Comparison of ENCODE assay signal across 25 mouse cellular contexts in the genomic region with DNA sequence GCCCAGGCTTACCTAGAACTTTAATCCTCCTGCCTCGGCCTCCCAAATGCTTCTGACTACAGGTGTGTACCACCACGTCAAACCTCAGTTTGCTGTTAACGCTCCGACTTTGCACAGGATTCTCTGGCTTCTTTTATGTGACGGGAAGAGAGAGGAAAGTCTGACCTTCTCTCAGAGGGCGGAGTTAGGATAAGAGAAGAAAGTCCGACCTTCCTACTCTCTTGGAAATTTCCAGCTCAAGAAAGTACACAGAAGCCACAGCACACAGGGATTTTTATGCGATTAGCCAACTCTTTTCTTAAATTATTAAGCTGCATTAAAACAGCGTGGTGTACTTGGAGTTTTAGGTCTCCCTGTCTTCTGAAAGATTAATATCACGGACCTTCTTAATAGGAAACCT. TPM values are rescaled to one million over a fixed set of nuclear protein-coding genes. Genes with fewer than 3 reads are reported as not detected.
"Had no signal": no experiment of that assay in that cellular context is flagged by ENCODE, and none has a peak within 500 bp of the region (broad histone marks: within the 10 kb centered on the region; RNA-seq: fewer than 3 reads in every experiment).

No protein-coding gene starts in this region.

- H3K9ac ChIP-seq: limb, embryonic 15.5 days; liver, embryonic 12.5 days; lung, embryonic 14.5 days; neural tube, embryonic 15.5 days had no signal

- H3K4me1 ChIP-seq: liver, embryonic 12.5 days had no signal

- DNase-seq: left cerebral cortex, postnatal 4 days; lung, embryonic 14.5 days; lung, postnatal 10 days; lung, postnatal 4 days; midbrain, embryonic 14.5 days; right cerebral cortex, adult 18-20 months; right cerebral cortex, postnatal 25 days; thymus, adult 18-20 months; thymus, postnatal 14 days had no signal

- H3K36me3 ChIP-seq: limb, embryonic 15.5 days; neural tube, embryonic 15.5 days had no signal

- H3K27me3 ChIP-seq: limb, embryonic 15.5 days; liver, embryonic 12.5 days; neural tube, embryonic 15.5 days had no signal

- ATAC-seq: liver, embryonic 12.5 days had no signal

- H3K4me3 ChIP-seq: limb, embryonic 15.5 days; liver, embryonic 12.5 days; midbrain, embryonic 10.5 days; myocyte; neural tube, embryonic 15.5 days had no signal

- H3K27ac ChIP-seq: liver, embryonic 12.5 days; midbrain, embryonic 10.5 days; neural tube, embryonic 15.5 days had no signal

- H3K9me3 ChIP-seq: limb, embryonic 15.5 days; liver, embryonic 12.5 days; midbrain, embryonic 10.5 days; neural tube, embryonic 15.5 days had no signal

- H3K4me2 ChIP-seq: limb, embryonic 15.5 days; liver, embryonic 12.5 days; lung, embryonic 14.5 days; neural tube, embryonic 15.5 days had no signal

RNA-seq across cellular contexts. Expression of gene Kcns1, which starts 26.4 kb away (rescaled TPM):
- total RNA-seq: megakaryocyte, adult 5-6 weeks had no signal
- polyA plus RNA-seq: liver, embryonic 12.5 days; liver, embryonic 16.5 days; lung, embryonic 14.5 days; midbrain, embryonic 10.5 days; myocyte had no signal

RNA-seq across cellular contexts. Expression of gene Wfdc5, which starts 38.0 kb away (rescaled TPM):
- total RNA-seq: layer of hippocampus, adult 8-10 months; layer of hippocampus, postnatal 14 days; left cerebral cortex, adult 18-20 months; left cerebral cortex, postnatal 10 days; left cerebral cortex, postnatal 4 days; megakaryocyte, adult 5-6 weeks had no signal
- polyA plus RNA-seq: intestine, embryonic 14.5 days; large intestine, adult 2 months; liver, embryonic 12.5 days; liver, embryonic 16.5 days; lung, embryonic 14.5 days; midbrain, embryonic 10.5 days; midbrain, embryonic 14.5 days; myocyte; neural tube, embryonic 11.5 days; neural tube, embryonic 15.5 days had no signal

RNA-seq across cellular contexts. Expression of gene Wfdc12, which starts 45.9 kb away (rescaled TPM):
- total RNA-seq: layer of hippocampus, adult 8-10 months; layer of hippocampus, postnatal 14 days; left cerebral cortex, adult 18-20 months; left cerebral cortex, postnatal 10 days; left cerebral cortex, postnatal 4 days; megakaryocyte, adult 5-6 weeks had no signal
- polyA plus RNA-seq: intestine, embryonic 14.5 days; large intestine, adult 2 months; liver, embryonic 12.5 days; liver, embryonic 16.5 days; lung, embryonic 14.5 days; midbrain, embryonic 10.5 days; midbrain, embryonic 14.5 days; myocyte; neural tube, embryonic 11.5 days; neural tube, embryonic 15.5 days; small intestine, adult 2 months; stomach, embryonic 16.5 days had no signal

RNA-seq across cellular contexts. Expression of gene Wfdc15a, which starts 55.4 kb away (rescaled TPM):
- total RNA-seq: layer of hippocampus, adult 8-10 months; layer of hippocampus, postnatal 14 days; left cerebral cortex, adult 18-20 months; left cerebral cortex, postnatal 10 days; left cerebral cortex, postnatal 4 days; megakaryocyte, adult 5-6 weeks had no signal
- polyA plus RNA-seq: intestine, embryonic 14.5 days; large intestine, adult 2 months; limb, embryonic 15.5 days; liver, embryonic 12.5 days; liver, embryonic 16.5 days; lung, embryonic 14.5 days; midbrain, embryonic 10.5 days; midbrain, embryonic 14.5 days; myocyte; neural tube, embryonic 11.5 days; neural tube, embryonic 15.5 days; small intestine, adult 2 months; stomach, embryonic 16.5 days had no signal
